Mouse (Mus musculus) ES-E14 (cell line): Measurements from ENCODE around the gene Sirt2. TPM values are rescaled to one million over a fixed set of nuclear protein-coding genes. Genes with fewer than 3 reads are reported as not detected.

ENCODE experiments used
- DNase-seq: peaks from one replicate; pipeline ENCODE4 v3.0.0-alpha.2; 2013; ENCODE audit warnings: low read depth, low spot score
- H3K27ac ChIP-seq: 2 replicates; pipeline ENCODE4 v1.5.1; 2012; ENCODE audit warnings: low read depth, mild to moderate bottlenecking, low read length, moderate library complexity, mixed read lengths; ENCODE audit not compliant: poor library complexity, insufficient read depth, severe bottlenecking
- H3K36me3 ChIP-seq: 2 replicates; pipeline ENCODE4 v1.6.1; 2012; ENCODE audit warnings: mild to moderate bottlenecking, low read length, moderate library complexity, mixed read lengths; ENCODE audit not compliant: control insufficient read depth, poor library complexity, insufficient read depth, severe bottlenecking
- H3K4me1 ChIP-seq, 2 experiments: fragments of 150-350 bp in 1 of 2; sonication (generic) in 1 of 2; 2 replicates each; pipeline ENCODE4 v1.6.1; 2012; ENCODE audit warnings: low read length in 2 of 2, mild to moderate bottlenecking in 1 of 2, mixed read lengths in 1 of 2; ENCODE audit not compliant: control insufficient read depth in 2 of 2, insufficient read depth in 2 of 2, poor library complexity in 1 of 2
- H3K4me3 ChIP-seq, 2 experiments: fragments of 150-350 bp in 1 of 2; sonication (generic) in 1 of 2; 2 replicates each; pipeline ENCODE4 v1.5.1; 2012; ENCODE audit warnings: low read length in 2 of 2, low read depth in 1 of 2, mild to moderate bottlenecking in 1 of 2, mixed read lengths in 1 of 2; ENCODE audit not compliant: insufficient read depth in 1 of 2, poor library complexity in 1 of 2, severe bottlenecking in 1 of 2
- H3K9ac ChIP-seq: 2 replicates; pipeline ENCODE4 v1.6.1; 2012; ENCODE audit warnings: low read depth, mild to moderate bottlenecking, low read length, mixed read lengths; ENCODE audit not compliant: poor library complexity, insufficient read depth, severe bottlenecking
- H3K9me3 ChIP-seq: fragments of 150-350 bp; sonication (generic); 2 replicates; pipeline ENCODE4 v1.6.1; 2012; ENCODE audit warnings: low read depth, mild to moderate bottlenecking, low read length; ENCODE audit not compliant: control insufficient read depth, insufficient read depth
- CHD2 ChIP-seq: IDR thresholded peaks from 2 replicates; pipeline ENCODE4 v1.6.1; 2014; ENCODE audit warnings: mild to moderate bottlenecking, low read depth, low read length, inconsistent platforms
- HCFC1 ChIP-seq: IDR thresholded peaks from 2 replicates; pipeline ENCODE4 v1.6.1; 2012; ENCODE audit warnings: low read length, inconsistent platforms, borderline replicate concordance; ENCODE audit not compliant: insufficient read depth
- MAFK ChIP-seq: IDR thresholded peaks from 2 replicates; pipeline ENCODE4 v1.6.1; 2014; ENCODE audit warnings: mild to moderate bottlenecking, low read depth, low read length, inconsistent platforms; ENCODE audit not compliant: insufficient read depth
- ZC3H11A ChIP-seq: IDR thresholded peaks from 2 replicates; pipeline ENCODE4 v1.6.1; 2012; ENCODE audit warnings: low read depth, mild to moderate bottlenecking, inconsistent platforms, low read length, borderline replicate concordance
- ZNF384 ChIP-seq: IDR thresholded peaks from 2 replicates; pipeline ENCODE4 v1.6.1; 2012; ENCODE audit warnings: low read depth, low read length, inconsistent platforms
- in situ Hi-C, 2 experiments: fragments of 600-800 bp; cut with MboI; formaldehyde crosslinking; loops; one replicate each; pipeline ENCODE4 v1.15.1; 2025; ENCODE audit warnings: low sequenced_read_pairs in 2 of 2, inconsistent platforms in 1 of 2; ENCODE audit not compliant: unreplicated experiment in 2 of 2
- total RNA-seq: library from RNA; depleted of rRNA; stranded (reverse); fragments of 300-350 nt; gene quantifications from 2 replicates; pipeline ENCODE4 v1.2.3, GENCODE M21; 2012

Gene Sirt2
- total RNA-seq, 1 experiment, result 14.8 TPM

GRCm38 (mm10) chr7:28781261-28781663 lies 14.7 kb downstream of the Sirt2 start:
- DNase-seq, result no peak
- TF ChIP-seq ZNF384 (no peak), CHD2 (no peak), MAFK (no peak), ZC3H11A (no peak), HCFC1 (no peak)
- no peaks in the 10 kb centered on the region for H3K36me3 ChIP-seq
- in situ Hi-C loops, result no loop called here
- H3K9ac ChIP-seq, result no peak overlapping the region
- peaks cover 3 to 5% of the 10 kb centered on the region in 2 experiments; a peak in 2 of 4 replicates for H3K4me1 ChIP-seq
- H3K9me3 ChIP-seq, result no peaks in the 10 kb centered on the region
- no peak overlapping the region for H3K4me3 ChIP-seq
- H3K27ac ChIP-seq, result no peak overlapping the region

GRCm38 (mm10) chr7:28785161-28785560 lies 18.6 kb downstream of the Sirt2 start:
- no peak overlapping the region for H3K9ac ChIP-seq
- H3K4me3 ChIP-seq, result no peak overlapping the region
- H3K36me3 ChIP-seq, result no peaks in the 10 kb centered on the region
- H3K27ac ChIP-seq, result no peak overlapping the region
- in situ Hi-C loops, result no loop called here
- DNase-seq, result no peak
- H3K9me3 ChIP-seq, result no peaks in the 10 kb centered on the region
- TF ChIP-seq ZNF384 (no peak), ZC3H11A (no peak), CHD2 (no peak), HCFC1 (no peak), MAFK (no peak)
- H3K4me1 ChIP-seq, result peaks cover 5 to 17% of the 10 kb centered on the region in 2 experiments; a peak in 3 of 4 replicates

GRCm38 (mm10) chr7:28787884-28788283 lies 21.3 kb downstream of the Sirt2 start:
- Histone ChIP-seq H3K36me3 (no peaks in the 10 kb centered on the region), H3K9ac (no peak overlapping the region), H3K27ac (no peak overlapping the region), H3K9me3 (no peaks in the 10 kb centered on the region), H3K4me3 (no peak overlapping the region), H3K4me1 (peaks cover 7 to 30% of the 10 kb centered on the region in 2 experiments; a peak in 3 of 4 replicates)
- DNase-seq, result no peak
- in situ Hi-C loops, result no loop called here
- TF ChIP-seq ZC3H11A (no peak), CHD2 (no peak), HCFC1 (no peak), ZNF384 (no peak), MAFK (no peak)

- Histone ChIP-seq H3K36me3 (no peaks in the 10 kb centered on the region), H3K9me3 (no peaks in the 10 kb centered on the region), H3K9ac (peak within 1 kb of the TSS; percentile 60), H3K4me3 (peak within 1 kb of the TSS; percentile 30 to 62; a peak in 3 of 4 replicates), H3K4me1 (peaks cover 7 to 30% of the 10 kb centered on the region in 2 experiments; a peak in 3 of 4 replicates), H3K27ac (no peak within 1 kb of the TSS; the same call in 1 of the 2 replicates)
- no peak for TF ChIP-seq MAFK
- TF ChIP-seq ZC3H11A, result no peak
- TF ChIP-seq HCFC1, result no peak
- no peak for TF ChIP-seq CHD2
- TF ChIP-seq ZNF384, result no peak
- no peak for DNase-seq
- in situ Hi-C loops, result no loop called here
Measured at GRCm38 (mm10) chr7:28788307-28789195, 22.0 kb downstream of the Sirt2 start, which contains the start of gene Rinl. Gene Rinl, plus strand, starts transcription at chr7:28788969.
